Mouse (Mus musculus) kidney, adult 8-10 months (tissue): ENCODE data around the gene Ltbp2.

Source experiments
- DNase-seq, 2 experiments: peaks; one replicate each; pipeline ENCODE4 v3.0.0; 2022

The Ltbp2 gene

DNA sequence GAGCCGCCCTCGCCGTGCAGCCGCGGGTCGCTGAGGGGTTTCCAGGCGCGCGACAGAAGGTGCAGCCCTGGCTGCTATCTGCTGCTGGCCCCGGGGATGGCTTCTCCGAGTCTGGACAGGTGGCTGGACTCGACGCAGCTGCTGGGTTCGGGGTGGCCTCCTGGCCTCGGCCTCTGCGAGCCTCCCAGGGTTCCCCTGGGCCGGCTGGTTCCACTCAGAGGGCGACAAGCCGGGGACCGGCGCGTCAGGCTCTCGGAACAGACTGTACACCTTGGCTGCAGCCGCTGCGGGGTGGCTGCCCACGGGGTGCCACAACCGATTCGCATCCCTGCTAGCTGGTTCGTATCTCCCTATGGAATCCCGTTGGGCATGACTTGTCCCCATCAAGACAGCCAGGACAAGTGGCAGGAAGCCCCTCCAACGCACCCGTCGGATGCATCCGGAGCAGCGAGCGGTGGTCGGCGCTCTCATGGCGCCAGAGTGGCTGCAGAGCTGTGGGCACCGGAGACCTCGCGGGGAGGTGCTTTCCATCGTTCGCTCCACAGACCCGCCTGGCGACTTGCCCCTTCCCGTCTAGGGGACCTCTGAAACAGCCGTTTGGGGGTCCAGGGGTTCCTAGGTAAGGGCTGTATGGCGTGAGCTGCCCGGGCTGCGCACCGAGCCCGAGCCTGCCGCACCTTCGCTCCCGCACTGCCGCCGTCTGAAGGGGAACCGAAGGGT is 411 bp downstream of the Ltbp2 start:
- no peak for DNase-seq

- DNase-seq, result no peak
Measured at GRCm38 (mm10) chr12:84873434-84873833, 2.9 kb downstream of the Ltbp2 start.

- DNase-seq, result no peak
Measured at GRCm38 (mm10) chr12:84872310-84872709, 4.0 kb downstream of the Ltbp2 start.

- DNase-seq, result peak; percentile 13 to 24
Measured at GRCm38 (mm10) chr12:84865431-84865830, 10.9 kb downstream of the Ltbp2 start.

DNA sequence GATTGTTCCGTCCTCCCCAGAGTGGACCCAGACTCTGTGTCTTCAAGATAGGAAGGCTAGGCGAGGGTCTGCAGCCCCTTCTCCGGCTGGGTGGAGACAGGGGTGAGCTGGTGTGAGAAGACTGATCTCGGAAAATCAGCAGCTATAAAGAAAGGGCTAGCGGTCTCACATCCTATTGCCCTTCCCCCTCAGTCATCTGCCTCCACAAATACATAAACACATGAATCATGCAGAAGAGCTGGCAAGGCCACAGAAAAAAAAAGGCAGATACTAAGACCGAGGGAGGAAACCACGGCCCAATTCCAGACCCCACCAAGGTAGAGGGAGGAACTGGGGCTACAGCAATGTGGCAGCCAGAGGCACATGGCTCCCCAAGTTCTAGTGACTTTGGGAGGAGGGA is 11.5 kb downstream of the Ltbp2 start:
- DNase-seq, result no peak

GRCm38 (mm10) chr12:84863196-84863595 is 13.1 kb downstream of the Ltbp2 start:
- no peak for DNase-seq

DNA sequence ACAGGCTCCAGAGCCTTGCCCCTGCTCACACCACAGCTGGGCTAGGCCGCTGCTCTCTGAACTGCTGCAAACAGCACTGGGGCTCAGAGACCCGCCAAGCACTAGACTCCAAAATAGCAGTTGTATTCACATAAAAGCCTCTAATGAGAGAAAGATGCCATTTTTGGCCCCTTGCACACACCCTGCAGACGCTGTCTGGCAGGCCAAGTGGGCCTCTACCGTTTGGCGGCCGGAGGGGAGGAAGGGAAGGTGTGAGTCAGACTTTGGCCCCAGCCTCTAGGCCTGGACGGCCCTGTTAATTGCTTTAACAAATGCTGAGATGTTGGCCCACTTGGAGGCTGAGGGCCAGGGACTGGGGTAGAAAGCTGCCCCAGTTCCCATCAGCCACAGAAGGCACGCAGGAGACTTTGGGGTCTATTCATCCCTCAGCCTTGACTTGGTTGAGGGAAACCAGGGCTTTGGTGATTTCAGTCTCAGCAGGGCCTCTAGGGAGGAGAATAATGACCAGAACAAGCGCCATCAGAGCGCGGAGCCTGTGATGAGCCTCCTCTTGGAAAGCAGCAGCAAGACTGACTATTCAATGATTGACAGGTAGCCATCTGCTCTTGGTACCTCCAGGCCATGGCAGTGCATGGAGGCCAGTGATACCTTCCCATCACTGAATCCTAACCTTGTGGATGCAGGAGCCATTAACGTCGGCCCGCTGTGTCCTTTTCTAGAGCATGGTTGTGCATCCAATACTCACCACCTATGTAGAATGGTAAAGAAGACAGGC is 14.0 kb downstream of the Ltbp2 start:
- DNase-seq, result no peak

DNA sequence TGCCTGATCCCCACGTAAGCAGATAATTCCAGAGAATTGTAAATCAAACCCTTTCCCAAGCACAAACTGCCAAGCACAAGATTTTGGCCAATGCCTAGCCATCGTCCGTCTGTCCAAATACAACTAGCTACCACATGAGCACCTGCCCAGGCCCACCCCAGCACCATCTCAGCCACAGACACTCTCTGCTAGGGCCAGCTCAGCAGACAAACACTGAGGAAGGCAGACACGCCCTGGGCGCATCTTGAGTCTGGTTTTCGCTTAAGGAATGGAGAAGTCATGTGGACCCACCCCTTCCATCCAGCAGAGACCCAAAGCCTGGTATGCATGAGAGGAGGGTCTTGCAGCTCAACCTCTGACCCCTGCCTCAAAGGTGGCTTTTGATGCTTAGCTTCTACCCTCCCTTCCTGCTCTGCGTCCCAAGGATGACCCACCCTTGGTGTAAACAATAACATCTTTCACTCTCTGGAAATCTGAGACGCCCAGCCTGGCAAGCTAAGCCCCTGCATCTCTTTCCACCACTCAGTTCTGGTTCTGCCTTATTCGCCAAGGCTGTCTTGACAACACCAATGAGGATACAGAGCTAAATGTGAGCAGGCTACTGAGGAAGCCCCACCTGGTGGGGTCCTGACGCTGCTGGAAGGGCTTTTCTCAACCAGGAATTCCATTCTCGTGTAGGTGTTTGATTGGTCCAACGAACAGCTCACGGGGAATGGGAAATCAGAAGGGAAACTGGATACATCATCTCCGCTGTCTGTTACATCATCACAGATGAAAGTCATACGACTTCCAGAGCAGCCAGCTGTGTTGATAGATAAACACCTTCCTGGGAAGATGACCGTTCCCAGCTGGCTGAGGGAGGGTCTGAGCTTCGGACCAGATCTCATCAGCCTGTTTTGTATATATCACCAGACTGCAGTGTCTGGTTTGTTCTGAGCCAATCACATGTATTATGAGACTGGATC is 17.9 kb downstream of the Ltbp2 start:
- no peak for DNase-seq

GRCm38 (mm10) chr12:84857706-84858105 is 18.6 kb downstream of the Ltbp2 start:
- DNase-seq, result no peak

DNA sequence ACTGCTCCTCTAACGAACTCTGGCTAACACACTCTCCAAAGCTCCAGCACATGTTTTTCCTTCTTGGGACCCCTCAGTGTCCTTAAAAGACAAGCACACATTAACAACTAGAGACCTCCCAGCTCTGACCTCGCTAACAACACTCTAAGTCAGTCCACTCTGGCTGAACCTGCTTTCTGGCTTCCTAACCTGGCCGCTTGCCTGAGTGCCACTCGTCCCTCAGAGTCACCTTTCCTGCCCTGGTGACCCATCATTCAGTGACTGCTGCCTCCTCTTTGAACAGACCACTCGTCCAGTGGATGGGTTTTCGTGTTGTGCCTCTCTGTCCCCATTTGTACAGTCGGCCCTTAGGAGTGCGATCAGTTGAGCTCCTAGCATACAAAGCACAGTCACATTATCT is 19.8 kb downstream of the Ltbp2 start:
- no peak for DNase-seq

- no peak for DNase-seq
Measured at GRCm38 (mm10) chr12:84855084-84855625, 21.2 kb downstream of the Ltbp2 start.

GRCm38 (mm10) chr12:84854392-84855033 is 21.8 kb downstream of the Ltbp2 start:
- DNase-seq, result no peak

- no peak for DNase-seq
Measured at GRCm38 (mm10) chr12:84851403-84852040, 24.8 kb downstream of the Ltbp2 start.

DNA sequence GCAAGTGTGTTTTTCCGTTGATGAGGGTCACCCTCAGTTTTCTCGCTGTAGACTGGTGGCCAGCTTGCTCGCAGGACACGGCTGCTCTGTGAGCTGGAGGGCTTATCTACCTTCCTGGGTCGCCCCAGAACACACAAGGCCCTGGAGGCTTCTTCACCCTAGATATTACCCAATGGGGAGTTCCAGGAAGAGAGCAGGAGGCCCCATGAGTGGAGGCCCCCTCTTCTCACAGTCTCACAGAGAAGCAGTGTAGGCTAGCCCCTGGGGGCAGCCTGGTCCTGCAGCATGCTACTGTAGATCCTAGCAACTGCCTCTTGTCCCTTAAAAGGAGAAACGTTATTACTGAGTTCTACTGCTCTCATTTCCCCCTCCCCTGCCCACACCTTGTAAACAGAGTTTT is 28.4 kb downstream of the Ltbp2 start:
- no peak for DNase-seq

DNA sequence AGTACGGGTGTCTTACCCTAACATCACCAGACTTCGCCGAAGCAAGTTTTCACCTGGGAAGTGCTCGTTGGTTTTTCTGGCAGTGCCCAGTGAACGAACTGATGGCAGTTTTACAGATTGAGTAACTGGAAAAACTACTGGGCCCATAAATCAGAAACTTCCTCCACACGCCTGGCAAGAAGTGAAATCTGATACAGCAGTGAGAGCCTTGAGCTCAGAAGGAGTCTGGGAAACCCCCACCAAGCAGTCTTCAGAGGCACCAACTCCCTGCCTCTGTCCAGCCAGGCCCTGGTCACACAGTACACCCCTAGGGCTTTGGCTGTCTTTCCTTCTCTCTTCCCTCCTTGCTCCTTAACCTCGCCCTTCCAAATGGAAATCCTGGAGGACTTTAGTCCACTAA is 28.9 kb downstream of the Ltbp2 start:
- peak; percentile 11 to 34 for DNase-seq

DNA sequence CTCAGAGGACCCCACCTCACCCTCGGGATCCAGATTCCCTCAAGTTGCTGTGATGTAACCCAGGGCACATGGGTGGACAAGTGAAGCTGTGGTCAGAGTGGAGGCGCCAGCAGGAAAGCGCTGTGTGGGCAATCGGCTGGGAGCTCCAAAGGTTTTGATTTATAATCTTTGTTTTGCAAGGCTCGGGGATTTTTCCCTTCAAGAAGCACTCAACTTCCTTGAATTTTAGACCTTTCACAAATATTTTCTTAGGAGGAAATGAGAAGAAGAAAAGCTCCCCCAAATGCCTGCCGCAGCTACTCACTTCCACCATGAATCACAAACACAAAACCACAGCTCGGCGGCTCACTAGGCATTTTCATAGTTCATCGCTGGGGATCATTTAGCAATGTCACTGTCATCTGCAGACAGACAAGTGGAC is 29.7 kb downstream of the Ltbp2 start:
- no peak for DNase-seq

DNA sequence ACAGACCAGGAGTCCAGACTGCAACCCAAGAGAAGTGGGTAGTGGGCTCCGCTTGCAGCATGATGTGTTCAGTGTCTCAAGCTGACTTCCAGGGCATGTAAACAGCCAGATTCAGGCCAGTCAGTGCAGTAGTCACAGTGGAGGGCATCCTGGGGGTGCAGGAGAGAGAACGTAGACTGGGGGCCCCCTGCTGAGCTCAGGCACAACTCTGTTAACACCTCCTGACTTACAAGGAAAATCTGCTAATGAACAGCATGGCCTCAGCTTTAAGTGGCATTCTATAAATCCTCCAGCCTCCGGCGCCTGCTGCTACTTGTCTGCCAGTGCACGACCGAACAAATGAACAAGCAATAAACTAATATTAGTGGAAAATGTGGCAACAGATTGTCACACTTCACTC is 33.6 kb downstream of the Ltbp2 start:
- no peak for DNase-seq

GRCm38 (mm10) chr12:84841158-84842140 is 34.9 kb downstream of the Ltbp2 start:
- DNase-seq, result no peak

GRCm38 (mm10) chr12:84840734-84841133 is 35.6 kb downstream of the Ltbp2 start:
- DNase-seq, result no peak

DNA sequence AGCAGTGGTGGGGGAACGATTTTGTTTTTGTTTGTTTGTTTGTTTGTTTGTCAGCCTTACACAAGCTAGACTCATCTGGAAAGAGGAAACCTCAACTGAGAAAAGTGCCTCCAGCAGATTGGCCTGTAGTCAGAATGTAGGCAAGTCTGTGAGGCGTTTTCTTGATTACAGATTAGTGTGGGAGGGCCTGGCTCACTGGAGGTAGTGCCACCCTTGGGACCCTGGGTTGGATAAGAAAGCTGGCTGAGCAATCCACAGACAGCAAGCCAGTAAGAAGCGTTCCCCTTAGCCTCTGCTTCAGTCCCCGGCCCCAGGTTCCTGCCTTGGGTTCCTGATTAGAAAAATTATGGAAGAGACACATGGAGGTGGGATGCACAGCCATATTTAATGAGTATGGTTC is 36.4 kb downstream of the Ltbp2 start:
- DNase-seq, result no peak

- no peak for DNase-seq
Measured at GRCm38 (mm10) chr12:84835626-84836025, 40.7 kb downstream of the Ltbp2 start.
